Mouse (Mus musculus): Measurements from ENCODE around the gene Zfp341. TPM values are rescaled to one million over a fixed set of nuclear protein-coding genes. Genes with fewer than 3 reads are reported as not detected.
A peak's percentile ranks its signal among the peaks of the same experiment; 100 is the strongest.

The Zfp341 gene
- polyA plus RNA-seq, 1 experiment, result 4.7 TPM

DNA sequence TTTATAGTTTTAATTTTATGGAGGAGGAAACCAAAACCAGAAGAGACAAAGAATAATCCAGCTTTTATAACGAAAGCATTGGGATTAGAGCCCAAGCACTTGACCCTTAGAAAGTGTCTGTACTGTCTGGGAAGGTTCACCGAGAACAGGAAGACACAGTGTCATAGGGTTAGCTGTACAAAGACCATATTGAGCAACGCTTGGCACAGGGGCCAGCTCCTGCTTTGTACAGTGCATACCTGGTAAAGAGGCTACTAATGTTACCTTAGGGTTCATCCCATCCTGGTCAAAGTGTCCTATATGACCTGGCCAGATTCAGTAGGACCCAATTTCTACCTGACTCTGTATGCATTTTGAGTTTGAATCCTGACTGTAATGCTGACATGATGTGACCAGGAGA lies 11.8 kb upstream of the Zfp341 start:
- Histone ChIP-seq H3K4me1 (ENCODE audit: control insufficient read depth, insufficient read depth, insufficient read length, low read length) (peaks cover 5% of the 10 kb centered on the region; the same call in 1 of the 2 replicates), H3K4me3 (ENCODE audit: low read depth, low read length) (no peak overlapping the region), H3K27me3 (ENCODE audit: control insufficient read depth, insufficient read depth, low read length) (no peaks in the 10 kb centered on the region), H3K36me3 (ENCODE audit: control insufficient read depth, insufficient read depth, low read length) (no peaks in the 10 kb centered on the region), H3K27ac (ENCODE audit: insufficient read depth, low read depth, low read length) (no peak overlapping the region)
- no peak for TF ChIP-seq POLR2A (IDR thresholded peaks at IDR 0.05; ENCODE audit: low read depth, low read length)
- no peak for TF ChIP-seq CTCF (IDR thresholded peaks at IDR 0.05; ENCODE audit: extremely low read depth, insufficient read length, insufficient replicate concordance, low read depth, low read length)
- 58% methylated on average over 3 of the region's 3 CpGs for WGBS

DNA sequence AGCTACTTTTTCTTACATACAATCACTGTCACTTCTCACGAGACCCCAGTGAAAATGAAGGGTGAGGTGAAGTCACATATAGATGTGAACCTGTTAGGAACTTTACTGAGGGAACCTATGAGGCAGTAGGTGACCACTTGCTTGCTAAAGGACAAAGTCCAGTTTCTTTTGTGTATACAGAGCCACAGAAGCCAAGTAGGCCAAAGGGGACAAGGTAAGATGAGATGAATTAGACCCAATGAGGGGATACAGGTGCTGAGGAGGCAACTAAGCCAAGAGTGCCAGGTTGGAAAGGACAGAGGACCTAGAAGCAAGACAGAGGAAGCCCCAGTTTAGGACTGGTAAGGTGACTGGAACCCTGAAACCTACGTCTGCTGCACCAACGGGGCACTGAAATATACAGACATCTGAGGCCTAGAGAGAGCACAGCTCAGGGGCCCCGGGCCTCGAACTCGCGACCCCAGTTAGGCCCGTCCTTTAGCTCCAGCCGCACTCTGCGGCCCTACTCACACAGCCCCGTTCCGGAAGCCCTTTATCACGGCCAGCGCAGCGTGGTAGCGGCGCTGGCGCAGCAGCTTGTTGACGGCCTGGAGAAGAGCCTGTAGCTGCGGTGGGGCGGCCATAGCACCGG lies 10.0 kb upstream of the Zfp341 start:
- Histone ChIP-seq H3K4me1 (ENCODE audit: control insufficient read depth, insufficient read depth, insufficient read length, low read length) (peaks cover 5% of the 10 kb centered on the region; the same call in 1 of the 2 replicates), H3K4me3 (ENCODE audit: low read depth, low read length) (peak overlapping the region; percentile 89), H3K36me3 (ENCODE audit: control insufficient read depth, insufficient read depth, low read length) (no peaks in the 10 kb centered on the region), H3K27me3 (ENCODE audit: control insufficient read depth, insufficient read depth, low read length) (no peaks in the 10 kb centered on the region), H3K27ac (ENCODE audit: insufficient read depth, low read depth, low read length) (peak overlapping the region; percentile 74)
- 2% methylated on average over 22 of the region's 22 CpGs for WGBS
- no peak for TF ChIP-seq POLR2A (IDR thresholded peaks at IDR 0.05; ENCODE audit: low read depth, low read length)
- TF ChIP-seq CTCF (IDR thresholded peaks at IDR 0.05; ENCODE audit: extremely low read depth, insufficient read length, insufficient replicate concordance, low read depth, low read length), result no peak

DNA sequence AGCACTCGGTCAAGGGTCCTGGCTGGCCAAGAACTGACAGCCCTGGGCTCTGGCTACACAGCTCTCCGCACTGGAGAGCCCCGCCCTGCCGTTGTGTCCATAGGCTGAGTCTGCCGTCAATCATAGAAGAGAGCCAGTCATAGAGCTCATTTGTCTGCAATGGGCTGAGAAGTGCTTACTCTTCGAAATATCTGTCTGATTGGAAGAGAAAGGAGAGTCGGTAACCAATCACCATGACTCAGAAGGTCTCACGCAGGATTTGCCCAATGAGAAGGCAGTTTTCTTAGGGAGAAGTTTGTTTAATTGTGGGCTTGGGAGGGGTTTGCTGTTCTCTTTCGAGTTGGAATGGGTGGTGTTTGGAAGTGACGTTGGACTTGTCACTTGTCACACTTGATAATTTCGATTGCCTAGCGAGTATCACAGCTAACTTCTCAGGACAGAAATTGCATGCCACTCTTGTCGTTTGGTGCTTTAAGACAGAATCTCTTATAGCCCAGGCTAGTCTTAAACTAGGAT lies 9.4 kb upstream of the Zfp341 start, which contains the start of gene Pxmp4:
Gene Pxmp4 (minus strand): TSS at position 71 of the 516 bp plus-strand sequence.
- H3K27ac ChIP-seq (ENCODE audit: insufficient read depth, low read depth, low read length), result peak within 1 kb of the TSS; percentile 74
- peak within 1 kb of the TSS; percentile 89 for H3K4me3 ChIP-seq (ENCODE audit: low read depth, low read length)
- no peaks in the 10 kb centered on the region for H3K36me3 ChIP-seq (ENCODE audit: control insufficient read depth, insufficient read depth, low read length)
- WGBS, result under 1% methylated on average over 13 of the region's 13 CpGs
- TF ChIP-seq CTCF (IDR thresholded peaks at IDR 0.05; ENCODE audit: extremely low read depth, insufficient read length, insufficient replicate concordance, low read depth, low read length) (no peak), POLR2A (IDR thresholded peaks at IDR 0.05; ENCODE audit: low read depth, low read length) (peak; percentile 72; the same call in 1 of the 2 replicates)
- no peaks in the 10 kb centered on the region for H3K27me3 ChIP-seq (ENCODE audit: control insufficient read depth, insufficient read depth, low read length)
- peaks cover 5% of the 10 kb centered on the region; the same call in 1 of the 2 replicates for H3K4me1 ChIP-seq (ENCODE audit: control insufficient read depth, insufficient read depth, insufficient read length, low read length)

DNA sequence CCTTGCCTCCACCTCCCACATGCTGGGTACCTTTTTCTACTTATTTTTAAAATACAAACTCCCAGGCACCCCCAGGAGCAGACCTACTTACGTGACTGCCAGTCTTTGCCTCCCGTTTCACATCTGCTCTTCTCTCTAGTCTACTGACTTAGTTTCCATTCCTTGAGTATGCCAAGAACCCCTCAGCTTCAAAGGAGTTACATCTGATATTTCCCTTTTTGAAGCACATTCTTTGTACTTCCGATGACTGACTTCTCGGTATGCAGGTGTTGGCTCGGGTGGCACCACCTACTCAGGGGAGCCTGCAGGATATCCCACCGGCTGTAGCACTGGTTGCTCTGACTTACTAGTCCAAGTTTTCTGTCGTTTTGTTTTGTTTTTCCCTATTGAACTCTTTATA lies 8.9 kb upstream of the Zfp341 start:
- TF ChIP-seq POLR2A (IDR thresholded peaks at IDR 0.05; ENCODE audit: low read depth, low read length), result no peak
- no peak for TF ChIP-seq CTCF (IDR thresholded peaks at IDR 0.05; ENCODE audit: extremely low read depth, insufficient read length, insufficient replicate concordance, low read depth, low read length)
- Histone ChIP-seq H3K36me3 (ENCODE audit: control insufficient read depth, insufficient read depth, low read length) (no peaks in the 10 kb centered on the region), H3K27me3 (ENCODE audit: control insufficient read depth, insufficient read depth, low read length) (no peaks in the 10 kb centered on the region), H3K4me1 (ENCODE audit: control insufficient read depth, insufficient read depth, insufficient read length, low read length) (peaks cover 5% of the 10 kb centered on the region; the same call in 1 of the 2 replicates), H3K27ac (ENCODE audit: insufficient read depth, low read depth, low read length) (peak overlapping the region; percentile 37), H3K4me3 (ENCODE audit: low read depth, low read length) (no peak overlapping the region)
- WGBS, result 8% methylated on average over 7 of the region's 7 CpGs

DNA sequence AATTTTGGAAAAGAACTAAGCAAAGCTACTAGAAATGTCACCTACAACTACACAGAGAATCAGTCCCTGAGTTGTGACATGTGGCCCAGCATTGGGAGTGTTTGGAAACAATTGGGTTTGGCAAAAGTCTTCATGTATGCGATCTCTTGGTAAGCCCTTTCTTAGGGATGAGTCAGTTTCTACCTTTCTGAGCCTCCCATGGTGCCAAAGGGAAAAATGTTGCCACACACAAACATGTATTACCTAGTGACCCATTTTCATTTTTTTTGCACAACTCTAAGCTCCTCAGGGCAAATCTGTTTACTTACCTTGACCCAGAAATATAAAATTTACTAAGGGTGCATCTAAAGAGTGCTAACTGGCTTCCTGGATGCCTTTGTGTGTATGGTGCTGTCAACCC lies 6.1 kb upstream of the Zfp341 start:
- TF ChIP-seq POLR2A (IDR thresholded peaks at IDR 0.05; ENCODE audit: low read depth, low read length) (no peak), CTCF (IDR thresholded peaks at IDR 0.05; ENCODE audit: extremely low read depth, insufficient read length, insufficient replicate concordance, low read depth, low read length) (no peak)
- Histone ChIP-seq H3K27ac (ENCODE audit: insufficient read depth, low read depth, low read length) (no peak overlapping the region), H3K4me3 (ENCODE audit: low read depth, low read length) (no peak overlapping the region), H3K4me1 (ENCODE audit: control insufficient read depth, insufficient read depth, insufficient read length, low read length) (peaks cover 5% of the 10 kb centered on the region; the same call in 1 of the 2 replicates), H3K27me3 (ENCODE audit: control insufficient read depth, insufficient read depth, low read length) (no peaks in the 10 kb centered on the region), H3K36me3 (ENCODE audit: control insufficient read depth, insufficient read depth, low read length) (no peaks in the 10 kb centered on the region)
- 79% methylated on average over 1 of the region's 1 CpGs for WGBS

DNA sequence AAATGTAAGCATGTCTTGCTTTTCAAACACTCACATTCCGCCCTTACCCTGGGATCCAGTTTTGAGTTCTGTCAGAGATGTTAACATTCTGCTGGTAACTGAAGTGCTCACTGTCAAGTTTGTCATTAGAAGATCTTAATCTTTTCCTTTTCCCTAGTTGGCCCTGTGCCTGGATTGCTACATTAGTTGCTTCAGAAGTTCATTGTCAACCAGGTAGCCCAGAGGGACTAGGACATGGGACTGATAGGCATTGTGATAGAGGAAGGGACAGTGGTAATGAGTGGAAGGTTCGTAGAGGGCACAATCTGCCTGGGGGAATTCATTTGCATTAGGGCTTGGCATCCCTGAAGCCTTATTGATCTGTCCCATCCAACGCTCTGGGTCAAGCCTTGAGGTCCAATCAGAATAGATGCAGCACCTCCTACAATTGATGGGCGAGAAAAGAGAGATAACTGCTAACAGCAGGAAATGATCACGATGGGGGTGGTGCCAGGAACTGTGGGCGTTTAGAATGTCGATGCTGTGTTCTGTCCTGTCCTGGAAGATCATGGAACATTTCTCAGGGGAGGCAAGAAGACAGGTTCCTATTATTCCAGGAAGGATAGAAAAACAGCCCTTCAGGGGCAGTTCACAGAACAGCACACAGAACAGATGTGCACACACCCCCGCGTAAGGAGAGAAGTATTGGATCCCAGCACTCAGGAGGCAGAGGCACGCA lies 3.9 kb upstream of the Zfp341 start:
- WGBS, result 46% methylated on average over 10 of the region's 10 CpGs
- Histone ChIP-seq H3K4me1 (ENCODE audit: control insufficient read depth, insufficient read depth, insufficient read length, low read length) (peaks cover 3% of the 10 kb centered on the region; the same call in 1 of the 2 replicates), H3K27ac (ENCODE audit: insufficient read depth, low read depth, low read length) (no peak overlapping the region), H3K27me3 (ENCODE audit: control insufficient read depth, insufficient read depth, low read length) (no peaks in the 10 kb centered on the region), H3K36me3 (ENCODE audit: control insufficient read depth, insufficient read depth, low read length) (no peaks in the 10 kb centered on the region), H3K4me3 (ENCODE audit: low read depth, low read length) (no peak overlapping the region)
- TF ChIP-seq POLR2A (IDR thresholded peaks at IDR 0.05; ENCODE audit: low read depth, low read length) (no peak), CTCF (IDR thresholded peaks at IDR 0.05; ENCODE audit: extremely low read depth, insufficient read length, insufficient replicate concordance, low read depth, low read length) (no peak)
